Mouse (Mus musculus) kidney, embryonic 14.5 days (tissue): Measurements from ENCODE around the gene Stard10. TPM values are rescaled to one million over a fixed set of nuclear protein-coding genes. Genes with fewer than 3 reads are reported as not detected.
A peak's percentile ranks its signal among the peaks of the same experiment; 100 is the strongest.

Source experiments
- ATAC-seq: fragments of 200-750 bp; cut with Nextera tagmentation; 2 replicates; pipeline ENCODE4 v1.8.0; 2017; ENCODE audit warnings: moderate number of reproducible peaks, mild to moderate bottlenecking, moderate TSS enrichment, moderate library complexity; ENCODE audit not compliant: low FRiP score, low TSS enrichment
- H3K27ac ChIP-seq: fragments of 300-500 bp; sonication (generic); 2 replicates; pipeline ENCODE4 v1.5.1; 2014; ENCODE audit warnings: low read depth, mild to moderate bottlenecking, low read length, moderate library complexity, mixed read lengths
- H3K27me3 ChIP-seq: fragments of 300-500 bp; sonication (generic); 2 replicates; pipeline ENCODE4 v1.6.1; 2014; ENCODE audit warnings: mild to moderate bottlenecking, low read length; ENCODE audit not compliant: control insufficient read depth, insufficient read depth
- H3K36me3 ChIP-seq: fragments of 300-500 bp; sonication (generic); 2 replicates; pipeline ENCODE4 v1.6.1; 2014; ENCODE audit warnings: low read length, mixed read lengths; ENCODE audit not compliant: control insufficient read depth, insufficient read depth
- H3K4me1 ChIP-seq: fragments of 300-500 bp; sonication (generic); 2 replicates; pipeline ENCODE4 v1.6.1; 2014; ENCODE audit warnings: low read length, mixed read lengths; ENCODE audit not compliant: control insufficient read depth, insufficient read depth
- H3K4me2 ChIP-seq: fragments of 300-500 bp; sonication (generic); replicated peaks from 2 replicates; pipeline ENCODE4 v1.6.1; 2014; ENCODE audit warnings: low read depth, mild to moderate bottlenecking, low read length
- H3K4me3 ChIP-seq: fragments of 300-500 bp; sonication (generic); 2 replicates; pipeline ENCODE4 v1.5.1; 2014; ENCODE audit warnings: mild to moderate bottlenecking, low read length
- H3K9ac ChIP-seq: fragments of 300-500 bp; sonication (generic); 2 replicates; pipeline ENCODE4 v1.6.1; 2014; ENCODE audit warnings: low read depth, mild to moderate bottlenecking, low read length, moderate library complexity
- H3K9me3 ChIP-seq: fragments of 300-500 bp; sonication (generic); 2 replicates; pipeline ENCODE4 v1.6.1; 2016; ENCODE audit warnings: low read length; ENCODE audit not compliant: control insufficient read depth
- WGBS: fragments of 180-500 bp; shearing (Covaris S2); extraction: QIAGEN DNeasy Blood & Tissue Kit; methylation state at CpG from one replicate; pipeline ENCODE4 v1.1.7; 2014; 5-methylcytosine and 5-hydroxymethylcytosine counted together
- polyA plus RNA-seq: library from polyadenylated mRNA; unstranded; fragments of >200 nt; fragmentation: Nextera tagmentation; extraction: Ambion mirVana; gene quantifications from 2 replicates; pipeline ENCODE4 v1.2.1, GENCODE M21; 2014

The Stard10 gene
- polyA plus RNA-seq, 1 experiment from 2014 or later: 59.6 TPM

GRCm38 (mm10) chr7:101389256-101389655, 72.4 kb downstream of the Stard10 start:
- 89% methylated on average over 6 of the region's 6 CpGs for WGBS
- Histone ChIP-seq H3K9me3 (no peaks in the 10 kb centered on the region), H3K27ac (no peak overlapping the region), H3K9ac (no peak overlapping the region), H3K27me3 (no peaks in the 10 kb centered on the region), H3K4me2 (no peak overlapping the region), H3K36me3 (peaks cover 12% of the 10 kb centered on the region; the same call in 1 of the 2 replicates), H3K4me1 (peaks cover 47% of the 10 kb centered on the region), H3K4me3 (no peak overlapping the region)
- ATAC-seq: no peak

DNA sequence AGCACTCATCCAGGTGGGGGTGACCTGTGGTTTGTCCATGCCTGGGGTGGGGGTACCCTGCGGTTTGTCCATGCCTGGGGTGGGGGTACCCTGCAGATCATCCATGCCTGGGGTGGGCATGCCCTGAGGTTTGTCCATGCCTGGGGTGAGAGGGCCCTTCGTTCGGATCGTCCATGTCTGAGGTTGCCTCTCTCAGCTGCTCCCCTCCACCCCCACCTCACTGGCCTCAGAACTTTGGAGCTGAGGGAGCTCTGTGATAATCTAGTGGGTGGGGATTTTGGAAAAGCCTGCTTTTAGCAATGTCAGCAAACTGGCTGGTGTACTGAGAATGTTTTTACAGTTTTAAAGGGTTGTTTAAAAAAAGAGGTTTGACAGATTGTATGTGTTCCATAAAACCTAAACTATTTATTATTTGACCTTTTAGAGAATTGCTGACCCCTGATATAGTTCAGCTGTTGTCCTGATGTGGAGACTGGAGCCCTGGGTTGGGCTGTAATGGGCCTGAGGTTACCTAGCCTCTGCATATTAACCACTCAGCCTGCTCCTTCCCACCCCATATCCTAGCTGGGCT, 75.1 kb downstream of the Stard10 start:
- Histone ChIP-seq H3K27me3 (no peaks in the 10 kb centered on the region), H3K27ac (peak overlapping the region; percentile 97), H3K4me1 (peaks cover 32% of the 10 kb centered on the region), H3K36me3 (peaks cover 24% of the 10 kb centered on the region; the same call in 1 of the 2 replicates), H3K9me3 (no peaks in the 10 kb centered on the region), H3K4me2 (no peak overlapping the region; the same call in 1 of the 2 replicates), H3K9ac (no peak overlapping the region), H3K4me3 (no peak overlapping the region)
- peak; percentile 25; the same call in 1 of the 2 replicates for ATAC-seq
- WGBS: 52% methylated on average over 4 of the region's 4 CpGs

GRCm38 (mm10) chr7:101393015-101393414, 76.1 kb downstream of the Stard10 start:
- H3K4me1 ChIP-seq: peaks cover 29% of the 10 kb centered on the region
- WGBS: 43% methylated on average over 4 of the region's 4 CpGs

DNA sequence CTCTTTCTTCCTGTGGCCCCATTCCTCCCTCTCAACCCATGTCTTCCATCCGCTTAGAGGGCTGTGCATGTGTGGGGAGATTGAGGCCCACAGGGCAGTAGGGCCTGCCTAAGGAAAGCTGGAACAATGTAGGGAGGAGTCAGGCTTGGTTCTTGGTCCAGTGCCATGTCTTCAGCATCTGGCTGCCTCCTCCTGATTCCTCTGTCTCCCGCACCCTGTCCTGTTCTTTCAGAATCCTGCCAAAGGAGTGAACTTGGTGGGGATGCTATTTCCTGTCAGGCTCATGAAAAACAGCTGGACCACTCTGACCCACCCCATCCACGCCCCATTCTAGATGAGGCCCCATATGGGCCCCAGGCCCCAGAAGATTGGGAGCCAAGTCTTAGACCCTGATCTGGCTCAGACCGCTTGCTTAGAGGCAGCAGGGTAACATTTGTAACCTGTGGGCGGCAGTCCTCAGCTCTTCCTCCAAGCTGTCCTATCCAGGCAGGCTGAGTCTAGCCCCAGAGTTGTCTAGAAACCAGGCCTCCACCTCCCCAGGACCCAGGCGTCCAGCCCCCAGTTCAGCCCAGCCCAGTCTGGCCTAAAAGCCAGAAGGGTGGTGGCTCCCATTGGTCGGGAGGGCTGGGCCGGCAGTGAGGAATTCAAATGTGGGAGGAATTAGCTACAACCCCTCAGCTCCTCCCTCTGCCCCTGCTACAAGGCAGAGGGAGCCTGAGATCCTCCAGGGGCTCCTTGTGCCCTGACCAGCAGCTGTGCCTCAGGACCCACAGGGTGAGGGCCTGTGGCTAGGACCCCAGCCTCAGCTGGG, 77.0 kb downstream of the Stard10 start:
- Histone ChIP-seq H3K9me3 (no peaks in the 10 kb centered on the region), H3K27ac (peak overlapping the region; percentile 97), H3K4me2 (peak overlapping the region; percentile 52), H3K27me3 (no peaks in the 10 kb centered on the region), H3K4me3 (peak overlapping the region; percentile 45), H3K4me1 (peaks cover 29% of the 10 kb centered on the region), H3K36me3 (peaks cover 39% of the 10 kb centered on the region; the same call in 1 of the 2 replicates), H3K9ac (peak overlapping the region; percentile 59; the same call in 1 of the 2 replicates)
- 29% methylated on average over 8 of the region's 8 CpGs for WGBS
- peak; percentile 85 for ATAC-seq

More at GRCm38 (mm10) chr7:101393015-101393414, 76.1 kb downstream of the Stard10 start:
- Histone ChIP-seq H3K9me3 (no peaks in the 10 kb centered on the region), H3K27ac (peak overlapping the region; percentile 97), H3K4me3 (no peak overlapping the region), H3K4me2 (no peak overlapping the region; the same call in 1 of the 2 replicates), H3K36me3 (peaks cover 33% of the 10 kb centered on the region; the same call in 1 of the 2 replicates), H3K27me3 (no peaks in the 10 kb centered on the region), H3K9ac (no peak overlapping the region)
- no peak for ATAC-seq

DNA sequence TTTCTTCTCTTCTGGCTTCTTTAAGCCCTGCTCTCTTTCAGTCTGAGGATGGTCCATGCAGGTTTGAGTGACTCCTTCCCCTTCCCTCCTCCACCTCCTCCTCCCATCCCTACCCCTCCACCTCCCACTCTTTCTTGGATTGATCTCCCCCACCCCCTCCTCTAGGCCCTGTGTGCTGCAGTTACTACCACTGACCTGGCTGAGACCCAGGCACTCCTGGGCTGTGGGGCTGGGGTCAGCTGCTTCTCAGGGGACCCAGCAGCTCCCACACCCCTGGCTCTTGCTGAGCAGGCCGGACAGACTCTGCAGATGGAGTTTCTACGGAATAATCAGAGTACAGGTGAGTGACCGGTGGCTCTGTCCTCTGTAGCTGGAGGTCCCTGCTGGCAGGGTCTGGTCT, 77.7 kb downstream of the Stard10 start:
- Histone ChIP-seq H3K27me3 (no peaks in the 10 kb centered on the region), H3K9me3 (no peaks in the 10 kb centered on the region), H3K9ac (peak overlapping the region; percentile 59), H3K4me1 (peaks cover 29% of the 10 kb centered on the region), H3K27ac (peak overlapping the region; percentile 97), H3K4me3 (peak overlapping the region; percentile 45), H3K36me3 (peaks cover 44% of the 10 kb centered on the region; the same call in 1 of the 2 replicates), H3K4me2 (peak overlapping the region; percentile 52)
- peak; percentile 40 for ATAC-seq
- 39% methylated on average over 3 of the region's 3 CpGs for WGBS

- Histone ChIP-seq H3K9ac (peak overlapping the region; percentile 59), H3K4me1 (peaks cover 29% of the 10 kb centered on the region), H3K9me3 (no peaks in the 10 kb centered on the region), H3K36me3 (peaks cover 45% of the 10 kb centered on the region), H3K27ac (peak overlapping the region; percentile 97; the same call in 1 of the 2 replicates), H3K27me3 (no peaks in the 10 kb centered on the region), H3K4me2 (peak overlapping the region; percentile 52), H3K4me3 (peak overlapping the region; percentile 45)
- ATAC-seq: peak; percentile 7; the same call in 1 of the 2 replicates
- WGBS: 70% methylated on average over 2 of the region's 2 CpGs
Measured at GRCm38 (mm10) chr7:101395471-101395870, 78.6 kb downstream of the Stard10 start.

Other genes with a start within 250 kb of the Stard10 start
- 20.5 and 35.5 TPM in 2 replicates for gene Fchsd2, start 224.2 kb upstream of the Stard10 start, polyA plus RNA-seq
- 7.6 and 10.5 TPM in 2 replicates for gene Atg16l2, start 14.8 kb upstream of the Stard10 start, polyA plus RNA-seq
- gene Arap1, start 31.0 kb downstream of the Stard10 start, polyA plus RNA-seq: 70.9 and 92.5 TPM in 2 replicates
- 10.2 and 13.2 TPM in 2 replicates for gene Gm45837, start 93.8 kb downstream of the Stard10 start, polyA plus RNA-seq
- 11.0 and 16.4 TPM in 2 replicates for gene Pde2a, start 104.6 kb downstream of the Stard10 start, polyA plus RNA-seq